Mouse (Mus musculus): ENCODE measurements around the gene Blvrb.

GRCm38 (mm10) chr7:27493022-27493421 lies 45.2 kb downstream of the Blvrb start:
- TF ChIP-seq POLR2A (IDR thresholded peaks at IDR 0.05; ENCODE audit: insufficient read depth, low read depth, low read length) (no peak), CTCF (IDR thresholded peaks at IDR 0.05) (no peak)

All from heart, adult 2 months (tissue).